Mouse (Mus musculus): ENCODE data around the gene Ccdc180. TPM values are rescaled to one million over a fixed set of nuclear protein-coding genes. Genes with fewer than 3 reads are reported as not detected.

The Ccdc180 gene
- polyA plus RNA-seq, 1 experiment from 2014 or later = 0.59 TPM

DNA sequence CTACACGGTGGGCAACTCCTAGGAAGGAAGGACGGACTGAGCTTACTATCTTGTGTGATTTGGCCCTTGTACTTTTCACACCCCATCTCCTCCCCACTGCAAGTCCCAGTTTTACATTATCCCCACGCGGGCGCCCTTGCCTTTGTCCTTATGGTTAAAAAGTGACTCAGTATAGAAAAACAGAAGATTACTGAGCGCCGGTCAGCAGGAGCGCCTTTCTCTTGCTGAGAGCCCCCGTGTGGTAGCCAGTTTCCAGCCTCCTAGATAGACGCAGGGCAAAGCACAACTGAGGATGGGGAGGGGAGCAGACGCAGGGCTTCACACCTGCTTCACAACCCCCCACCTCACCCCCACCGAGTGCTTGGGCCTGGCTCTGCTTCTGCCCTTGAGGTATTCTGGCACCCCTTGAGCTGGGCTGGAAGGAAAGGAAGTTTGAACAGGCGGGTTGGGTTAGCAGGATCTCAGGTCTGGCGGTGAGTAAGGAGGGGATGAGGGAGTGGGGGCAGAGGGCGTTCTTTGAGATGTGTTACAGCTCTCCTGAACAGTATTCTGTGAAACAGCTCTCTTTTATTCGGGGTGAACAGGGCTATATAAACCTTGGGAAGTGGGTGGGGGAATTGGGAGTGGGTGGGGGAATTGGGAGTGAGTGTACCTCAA lies 6.5 kb downstream of the Ccdc180 start:
- Histone ChIP-seq H3K4me3 (ENCODE audit: low read depth, low read length) (no peak overlapping the region), H3K27ac (ENCODE audit: low read length) (no peak overlapping the region), H3K4me1 (ENCODE audit: control insufficient read depth, insufficient read depth, low read length) (no peaks in the 10 kb centered on the region), H3K9me3 (replicated peaks; ENCODE audit: control insufficient read depth, low read length, poor library complexity, severe bottlenecking) (no peaks in the 10 kb centered on the region), H3K4me2 (ENCODE audit: low read length) (no peak overlapping the region), H3K27me3 (ENCODE audit: control insufficient read depth, insufficient read depth, low read depth, low read length) (no peaks in the 10 kb centered on the region), H3K9ac (ENCODE audit: low read depth, low read length) (no peak overlapping the region), H3K36me3 (ENCODE audit: control insufficient read depth, insufficient read depth, low read length) (no peaks in the 10 kb centered on the region)
- no peak for ATAC-seq
- WGBS = 17% methylated on average over 16 of the region's 16 CpGs

- H3K36me3 ChIP-seq (ENCODE audit: control insufficient read depth, insufficient read depth, low read length) = no peaks in the 10 kb centered on the region
- no peak overlapping the region for H3K9ac ChIP-seq (ENCODE audit: low read depth, low read length)
- no peaks in the 10 kb centered on the region for H3K27me3 ChIP-seq (ENCODE audit: control insufficient read depth, insufficient read depth, low read depth, low read length)
- WGBS = 50% methylated on average over 5 of the region's 5 CpGs
- H3K27ac ChIP-seq (ENCODE audit: low read length) = no peak overlapping the region
- no peak for ATAC-seq
- H3K9me3 ChIP-seq (replicated peaks; ENCODE audit: control insufficient read depth, low read length, poor library complexity, severe bottlenecking) = no peaks in the 10 kb centered on the region
- H3K4me3 ChIP-seq (ENCODE audit: low read depth, low read length) = no peak overlapping the region
- no peak overlapping the region for H3K4me2 ChIP-seq (ENCODE audit: low read length)
- H3K4me1 ChIP-seq (ENCODE audit: control insufficient read depth, insufficient read depth, low read length) = no peaks in the 10 kb centered on the region
Measured at GRCm38 (mm10) chr4:45898413-45898812, 8.3 kb downstream of the Ccdc180 start.

GRCm38 (mm10) chr4:45909256-45909655 lies 19.2 kb downstream of the Ccdc180 start:
- no peak for ATAC-seq
- no peaks in the 10 kb centered on the region for H3K4me1 ChIP-seq (ENCODE audit: control insufficient read depth, insufficient read depth, low read length)
- 96% methylated on average over 13 of the region's 13 CpGs for WGBS
- no peaks in the 10 kb centered on the region for H3K27me3 ChIP-seq (ENCODE audit: control insufficient read depth, insufficient read depth, low read depth, low read length)
- no peak overlapping the region for H3K9ac ChIP-seq (ENCODE audit: low read depth, low read length)
- no peak overlapping the region for H3K27ac ChIP-seq (ENCODE audit: low read length)
- no peak overlapping the region for H3K4me2 ChIP-seq (ENCODE audit: low read length)
- H3K9me3 ChIP-seq (replicated peaks; ENCODE audit: control insufficient read depth, low read length, poor library complexity, severe bottlenecking) = no peaks in the 10 kb centered on the region
- H3K36me3 ChIP-seq (ENCODE audit: control insufficient read depth, insufficient read depth, low read length) = no peaks in the 10 kb centered on the region
- no peak overlapping the region for H3K4me3 ChIP-seq (ENCODE audit: low read depth, low read length)

DNA sequence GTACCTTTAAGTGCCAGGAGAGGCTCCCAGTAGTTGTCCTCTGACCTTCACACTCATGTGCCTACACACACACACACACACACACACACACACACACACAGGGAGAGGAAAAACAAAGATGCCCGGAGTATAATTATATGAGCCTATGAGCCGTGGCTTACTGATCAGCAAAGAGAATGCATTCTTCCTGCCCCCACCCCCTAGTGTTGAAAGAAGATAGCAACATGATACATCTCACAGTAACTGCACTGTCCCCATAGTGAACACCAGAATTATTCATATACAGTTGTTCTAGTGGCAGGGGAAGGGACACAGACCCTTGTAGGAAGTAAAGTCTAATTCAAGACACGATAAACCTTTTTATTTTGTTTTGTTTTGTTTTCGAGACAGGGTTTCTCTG lies 19.8 kb downstream of the Ccdc180 start:
- 78% methylated on average over 4 of the region's 4 CpGs for WGBS
- Histone ChIP-seq H3K27me3 (ENCODE audit: control insufficient read depth, insufficient read depth, low read depth, low read length) (no peaks in the 10 kb centered on the region), H3K4me3 (ENCODE audit: low read depth, low read length) (no peak overlapping the region), H3K4me1 (ENCODE audit: control insufficient read depth, insufficient read depth, low read length) (no peaks in the 10 kb centered on the region), H3K27ac (ENCODE audit: low read length) (no peak overlapping the region), H3K9ac (ENCODE audit: low read depth, low read length) (no peak overlapping the region), H3K9me3 (replicated peaks; ENCODE audit: control insufficient read depth, low read length, poor library complexity, severe bottlenecking) (no peaks in the 10 kb centered on the region), H3K36me3 (ENCODE audit: control insufficient read depth, insufficient read depth, low read length) (no peaks in the 10 kb centered on the region), H3K4me2 (ENCODE audit: low read length) (no peak overlapping the region)
- ATAC-seq = no peak

DNA sequence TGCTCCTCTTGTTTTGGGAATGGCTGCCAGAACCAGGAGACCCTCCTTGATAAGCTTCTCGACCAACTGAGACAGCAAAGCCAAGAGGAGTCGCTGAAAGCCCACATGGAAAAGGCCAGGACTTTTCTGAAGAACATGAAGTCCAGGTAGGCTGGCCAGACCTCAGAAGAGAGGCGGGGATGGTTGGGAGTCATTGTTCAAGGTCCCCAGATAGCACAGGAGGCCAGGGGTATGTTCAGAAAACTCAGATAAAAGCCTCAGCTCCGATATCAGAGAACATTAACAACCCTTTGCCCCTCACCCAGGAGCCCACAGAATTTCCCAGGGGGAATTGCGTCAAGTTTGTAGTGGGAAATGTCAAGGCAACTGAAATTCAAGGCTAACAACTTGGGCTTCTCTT lies 21.2 kb downstream of the Ccdc180 start:
- Histone ChIP-seq H3K9me3 (replicated peaks; ENCODE audit: control insufficient read depth, low read length, poor library complexity, severe bottlenecking) (no peaks in the 10 kb centered on the region), H3K27me3 (ENCODE audit: control insufficient read depth, insufficient read depth, low read depth, low read length) (no peaks in the 10 kb centered on the region), H3K9ac (ENCODE audit: low read depth, low read length) (no peak overlapping the region), H3K27ac (ENCODE audit: low read length) (no peak overlapping the region), H3K36me3 (ENCODE audit: control insufficient read depth, insufficient read depth, low read length) (no peaks in the 10 kb centered on the region), H3K4me3 (ENCODE audit: low read depth, low read length) (no peak overlapping the region), H3K4me2 (ENCODE audit: low read length) (no peak overlapping the region), H3K4me1 (ENCODE audit: control insufficient read depth, insufficient read depth, low read length) (no peaks in the 10 kb centered on the region)
- 78% methylated on average over 5 of the region's 5 CpGs for WGBS
- no peak for ATAC-seq

GRCm38 (mm10) chr4:45911876-45912275 lies 21.8 kb downstream of the Ccdc180 start:
- no peak for ATAC-seq
- Histone ChIP-seq H3K9ac (ENCODE audit: low read depth, low read length) (no peak overlapping the region), H3K9me3 (replicated peaks; ENCODE audit: control insufficient read depth, low read length, poor library complexity, severe bottlenecking) (no peaks in the 10 kb centered on the region), H3K27me3 (ENCODE audit: control insufficient read depth, insufficient read depth, low read depth, low read length) (no peaks in the 10 kb centered on the region), H3K27ac (ENCODE audit: low read length) (no peak overlapping the region), H3K4me1 (ENCODE audit: control insufficient read depth, insufficient read depth, low read length) (no peaks in the 10 kb centered on the region), H3K4me3 (ENCODE audit: low read depth, low read length) (no peak overlapping the region), H3K36me3 (ENCODE audit: control insufficient read depth, insufficient read depth, low read length) (no peaks in the 10 kb centered on the region), H3K4me2 (ENCODE audit: low read length) (no peak overlapping the region)
- WGBS = 88% methylated on average over 4 of the region's 4 CpGs

DNA sequence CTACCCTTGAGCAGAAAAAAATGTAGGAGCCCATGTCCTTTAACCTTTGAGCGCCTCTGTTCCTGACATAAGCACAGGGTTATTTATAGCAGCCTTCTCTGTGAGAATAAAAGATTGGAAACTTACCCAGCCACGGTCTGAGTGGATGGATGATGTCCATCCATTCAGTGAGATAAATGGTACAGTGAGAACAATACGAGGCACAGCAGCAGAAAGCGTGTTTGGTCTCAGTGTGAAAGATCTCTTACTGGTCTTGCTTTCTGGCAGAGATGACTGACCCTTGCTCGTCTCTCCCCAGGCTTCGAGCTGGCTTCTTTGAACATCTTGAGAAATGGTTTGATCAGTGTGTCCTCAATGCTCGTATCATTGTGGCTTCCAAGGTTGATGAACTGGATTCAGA lies 27.0 kb downstream of the Ccdc180 start:
- Histone ChIP-seq H3K4me1 (ENCODE audit: control insufficient read depth, insufficient read depth, low read length) (no peaks in the 10 kb centered on the region), H3K9ac (ENCODE audit: low read depth, low read length) (no peak overlapping the region), H3K36me3 (ENCODE audit: control insufficient read depth, insufficient read depth, low read length) (no peaks in the 10 kb centered on the region), H3K4me2 (ENCODE audit: low read length) (no peak overlapping the region), H3K9me3 (replicated peaks; ENCODE audit: control insufficient read depth, low read length, poor library complexity, severe bottlenecking) (no peaks in the 10 kb centered on the region), H3K27ac (ENCODE audit: low read length) (no peak overlapping the region), H3K4me3 (ENCODE audit: low read depth, low read length) (no peak overlapping the region), H3K27me3 (ENCODE audit: control insufficient read depth, insufficient read depth, low read depth, low read length) (no peaks in the 10 kb centered on the region)
- ATAC-seq = no peak
- WGBS = 75% methylated on average over 7 of the region's 7 CpGs

DNA sequence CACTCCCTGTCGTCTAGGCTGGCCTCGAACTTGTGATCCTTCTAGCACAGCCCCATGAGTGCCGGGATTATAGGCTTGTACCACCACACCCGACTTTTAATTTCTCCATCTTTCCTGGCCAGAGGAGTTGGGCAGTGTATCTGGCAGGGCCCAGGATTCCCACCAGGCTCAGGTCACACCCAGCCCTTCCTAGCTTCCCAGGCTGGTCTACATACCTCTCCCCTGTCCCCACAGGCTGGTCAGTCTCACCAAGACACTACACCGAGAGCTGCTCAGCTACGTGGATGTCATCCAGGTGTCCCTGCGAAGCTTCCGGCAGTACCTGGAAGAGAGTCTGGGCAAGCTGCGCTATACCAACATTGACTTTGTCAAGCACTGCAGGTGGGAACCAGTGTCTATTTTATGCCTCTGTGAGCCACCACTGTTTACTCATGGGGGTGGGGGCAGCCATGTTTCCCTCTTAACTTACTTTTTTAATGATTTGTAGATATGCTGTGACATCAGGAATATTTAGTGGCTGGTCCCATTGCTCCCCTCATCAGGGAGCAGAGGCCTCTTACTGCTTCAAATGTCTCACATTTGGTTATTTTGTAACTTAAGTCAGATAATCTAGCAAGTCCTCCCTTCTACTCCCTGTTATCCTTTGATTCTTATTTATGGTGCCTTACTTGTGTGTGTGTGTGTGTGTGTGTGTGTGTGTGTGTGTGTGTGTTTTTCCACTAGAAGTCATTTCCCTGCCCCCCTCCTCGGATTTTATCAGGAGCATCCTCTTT lies 31.7 kb downstream of the Ccdc180 start:
- ATAC-seq = no peak
- H3K9me3 ChIP-seq (replicated peaks; ENCODE audit: control insufficient read depth, low read length, poor library complexity, severe bottlenecking) = no peaks in the 10 kb centered on the region
- no peaks in the 10 kb centered on the region for H3K36me3 ChIP-seq (ENCODE audit: control insufficient read depth, insufficient read depth, low read length)
- H3K9ac ChIP-seq (ENCODE audit: low read depth, low read length) = no peak overlapping the region
- H3K4me2 ChIP-seq (ENCODE audit: low read length) = no peak overlapping the region
- H3K4me3 ChIP-seq (ENCODE audit: low read depth, low read length) = no peak overlapping the region
- H3K4me1 ChIP-seq (ENCODE audit: control insufficient read depth, insufficient read depth, low read length) = no peaks in the 10 kb centered on the region
- H3K27ac ChIP-seq (ENCODE audit: low read length) = no peak overlapping the region
- WGBS = 85% methylated on average over 10 of the region's 10 CpGs
- no peaks in the 10 kb centered on the region for H3K27me3 ChIP-seq (ENCODE audit: control insufficient read depth, insufficient read depth, low read depth, low read length)

GRCm38 (mm10) chr4:45924011-45924410 lies 33.9 kb downstream of the Ccdc180 start:
- no peak overlapping the region for H3K27ac ChIP-seq (ENCODE audit: low read length)
- H3K36me3 ChIP-seq (ENCODE audit: control insufficient read depth, insufficient read depth, low read length) = no peaks in the 10 kb centered on the region
- no peak for ATAC-seq
- 83% methylated on average over 4 of the region's 4 CpGs for WGBS
- no peaks in the 10 kb centered on the region for H3K27me3 ChIP-seq (ENCODE audit: control insufficient read depth, insufficient read depth, low read depth, low read length)
- no peaks in the 10 kb centered on the region for H3K4me1 ChIP-seq (ENCODE audit: control insufficient read depth, insufficient read depth, low read length)
- H3K9me3 ChIP-seq (replicated peaks; ENCODE audit: control insufficient read depth, low read length, poor library complexity, severe bottlenecking) = no peaks in the 10 kb centered on the region
- no peak overlapping the region for H3K4me2 ChIP-seq (ENCODE audit: low read length)
- H3K4me3 ChIP-seq (ENCODE audit: low read depth, low read length) = no peak overlapping the region
- H3K9ac ChIP-seq (ENCODE audit: low read depth, low read length) = no peak overlapping the region

Measured in midbrain, embryonic 16.5 days (tissue).